19 mouse cellular contexts compared by ENCODE assay signal in the genomic region with DNA sequence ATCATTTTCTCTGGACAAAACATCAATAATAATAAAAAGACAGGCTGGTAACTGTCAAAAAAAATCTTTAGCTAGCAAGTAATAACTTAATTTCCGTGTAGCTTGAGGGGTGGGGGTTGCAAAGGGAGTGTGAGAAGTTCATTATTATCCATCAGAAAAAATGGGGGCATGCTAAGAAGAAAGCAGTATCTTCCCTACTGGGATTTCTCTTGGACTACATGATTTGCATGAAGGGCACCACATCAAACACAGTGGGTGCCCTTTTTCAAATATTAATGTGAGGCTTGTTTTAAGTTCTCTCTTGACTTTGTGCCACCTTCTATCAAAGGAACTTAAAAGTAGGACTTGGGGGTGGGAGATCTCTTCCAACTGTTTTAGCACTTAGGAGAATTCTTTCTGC.
DNase-seq lines count a peak whose midpoint lies in the region; ATAC-seq and TF ChIP-seq lines count a peak whose summit lies in the region.
"Had no signal": no experiment of that assay in that cellular context is flagged by ENCODE, and none has a peak within 500 bp of the region (broad histone marks: within the 10 kb centered on the region; RNA-seq: fewer than 3 reads in every experiment).

No protein-coding gene starts in this region.

- TF ChIP-seq CTCF in midbrain, postnatal 0 days (IDR thresholded peaks at IDR 0.05), result no peak
- no peak for TF ChIP-seq CTCF in brain, embryonic 14.5 days (IDR thresholded peaks at IDR 0.05; ENCODE audit: borderline replicate concordance, extremely low read depth, insufficient read depth, insufficient read length)

- no peak overlapping the region for H3K27ac ChIP-seq in midbrain, embryonic 12.5 days (replicated peaks)
- H3K27ac ChIP-seq in midbrain, postnatal 0 days (ENCODE audit: low read depth, low read length), result no peak overlapping the region
- no peak overlapping the region for H3K27ac ChIP-seq in midbrain, embryonic 15.5 days
- H3K27ac ChIP-seq in midbrain, embryonic 11.5 days (ENCODE audit: low read depth, low read length), result no peak overlapping the region
- H3K27ac ChIP-seq in limb, embryonic 10.5 days, result no peak overlapping the region
- H3K27ac ChIP-seq: embryonic facial prominence, embryonic 10.5 days; embryonic facial prominence, embryonic 12.5 days; forebrain, embryonic 12.5 days; forebrain, embryonic 15.5 days had no signal

- no peak overlapping the region for H3K4me3 ChIP-seq in midbrain, embryonic 12.5 days
- H3K4me3 ChIP-seq in midbrain, postnatal 0 days (ENCODE audit: low read depth, low read length), result no peak overlapping the region
- no peak overlapping the region for H3K4me3 ChIP-seq in midbrain, embryonic 15.5 days
- H3K4me3 ChIP-seq in midbrain, embryonic 11.5 days (ENCODE audit: low read depth, low read length), result no peak overlapping the region
- H3K4me3 ChIP-seq in limb, embryonic 10.5 days, result no peak overlapping the region
- H3K4me3 ChIP-seq: embryonic facial prominence, embryonic 10.5 days; embryonic facial prominence, embryonic 12.5 days; forebrain, embryonic 12.5 days; forebrain, embryonic 15.5 days had no signal

- H3K4me2 ChIP-seq in midbrain, embryonic 12.5 days (replicated peaks), result no peak overlapping the region
- H3K4me2 ChIP-seq in midbrain, postnatal 0 days (ENCODE audit: low read depth, low read length, poor library complexity, severe bottlenecking), result no peak overlapping the region
- no peak overlapping the region for H3K4me2 ChIP-seq in midbrain, embryonic 15.5 days
- H3K4me2 ChIP-seq in midbrain, embryonic 11.5 days, result no peak overlapping the region
- H3K4me2 ChIP-seq: embryonic facial prominence, embryonic 12.5 days; forebrain, embryonic 12.5 days; forebrain, embryonic 15.5 days had no signal

- ATAC-seq in midbrain, embryonic 12.5 days (ENCODE audit: low FRiP score, low read depth), result peak; percentile 54; the same call in 1 of the 2 replicates
- no peak for ATAC-seq in midbrain, postnatal 0 days (ENCODE audit: low FRiP score)
- peak; percentile 63 for ATAC-seq in midbrain, embryonic 15.5 days (replicated peaks)
- ATAC-seq in midbrain, embryonic 11.5 days (ENCODE audit: low FRiP score), result no peak
- ATAC-seq: forebrain, embryonic 15.5 days; forebrain, postnatal 0 days had no signal

- no peak overlapping the region for H3K9ac ChIP-seq in midbrain, embryonic 12.5 days (replicated peaks)
- H3K9ac ChIP-seq in midbrain, postnatal 0 days (replicated peaks; ENCODE audit: low read length, poor library complexity, severe bottlenecking), result no peak overlapping the region
- no peak overlapping the region for H3K9ac ChIP-seq in midbrain, embryonic 15.5 days
- H3K9ac ChIP-seq in midbrain, embryonic 11.5 days (ENCODE audit: low read length), result no peak overlapping the region
- H3K9ac ChIP-seq: embryonic facial prominence, embryonic 12.5 days; forebrain, embryonic 12.5 days; forebrain, embryonic 15.5 days; forebrain, postnatal 0 days had no signal

- WGBS in midbrain, embryonic 12.5 days, result 61% methylated on average over 1 of the region's 1 CpGs
- 40% methylated on average over 1 of the region's 1 CpGs for WGBS in midbrain, postnatal 0 days
- 48% methylated on average over 1 of the region's 1 CpGs for WGBS in midbrain, embryonic 15.5 days
- 58% methylated on average over 1 of the region's 1 CpGs for WGBS in midbrain, embryonic 11.5 days
- 78% methylated on average over 1 of the region's 1 CpGs for WGBS in limb, embryonic 10.5 days

- H3K4me1 ChIP-seq in midbrain, embryonic 12.5 days, result no peaks in the 10 kb centered on the region
- no peaks in the 10 kb centered on the region for H3K4me1 ChIP-seq in midbrain, postnatal 0 days (ENCODE audit: insufficient read depth, low read length)
- no peaks in the 10 kb centered on the region for H3K4me1 ChIP-seq in midbrain, embryonic 15.5 days
- no peaks in the 10 kb centered on the region for H3K4me1 ChIP-seq in midbrain, embryonic 11.5 days (ENCODE audit: control insufficient read depth, insufficient read depth, low read length)
- H3K4me1 ChIP-seq in limb, embryonic 10.5 days, result no peaks in the 10 kb centered on the region
- H3K4me1 ChIP-seq: embryonic facial prominence, embryonic 10.5 days; embryonic facial prominence, embryonic 12.5 days; forebrain, embryonic 12.5 days; forebrain, embryonic 15.5 days had no signal

- no peaks in the 10 kb centered on the region for H3K9me3 ChIP-seq in midbrain, embryonic 12.5 days
- no peaks in the 10 kb centered on the region for H3K9me3 ChIP-seq in midbrain, postnatal 0 days (ENCODE audit: low read length)
- H3K9me3 ChIP-seq in midbrain, embryonic 15.5 days, result no peaks in the 10 kb centered on the region
- H3K9me3 ChIP-seq in midbrain, embryonic 11.5 days (ENCODE audit: control insufficient read depth, low read length), result no peaks in the 10 kb centered on the region
- H3K9me3 ChIP-seq in limb, embryonic 10.5 days (replicated peaks), result no peaks in the 10 kb centered on the region
- H3K9me3 ChIP-seq: embryonic facial prominence, embryonic 10.5 days; embryonic facial prominence, embryonic 12.5 days; forebrain, embryonic 12.5 days; forebrain, embryonic 15.5 days had no signal

- no peaks in the 10 kb centered on the region for H3K27me3 ChIP-seq in midbrain, embryonic 12.5 days
- no peaks in the 10 kb centered on the region for H3K27me3 ChIP-seq in midbrain, postnatal 0 days (ENCODE audit: insufficient read depth, low read length)
- no peaks in the 10 kb centered on the region for H3K27me3 ChIP-seq in midbrain, embryonic 15.5 days (replicated peaks)
- H3K27me3 ChIP-seq in midbrain, embryonic 11.5 days (ENCODE audit: control insufficient read depth, insufficient read depth, low read length), result no peaks in the 10 kb centered on the region
- H3K27me3 ChIP-seq in limb, embryonic 10.5 days (ENCODE audit: low read depth, poor library complexity, severe bottlenecking), result no peaks in the 10 kb centered on the region
- H3K27me3 ChIP-seq: embryonic facial prominence, embryonic 12.5 days; forebrain, embryonic 12.5 days; forebrain, embryonic 15.5 days had no signal

- no peaks in the 10 kb centered on the region for H3K36me3 ChIP-seq in midbrain, embryonic 12.5 days
- H3K36me3 ChIP-seq in midbrain, postnatal 0 days (ENCODE audit: insufficient read depth, low read length), result no peaks in the 10 kb centered on the region
- no peaks in the 10 kb centered on the region for H3K36me3 ChIP-seq in midbrain, embryonic 15.5 days (replicated peaks)
- H3K36me3 ChIP-seq in midbrain, embryonic 11.5 days (ENCODE audit: control insufficient read depth, insufficient read depth, low read length), result no peaks in the 10 kb centered on the region
- no peaks in the 10 kb centered on the region for H3K36me3 ChIP-seq in limb, embryonic 10.5 days
- H3K36me3 ChIP-seq: embryonic facial prominence, embryonic 10.5 days; embryonic facial prominence, embryonic 12.5 days; forebrain, embryonic 12.5 days; forebrain, embryonic 15.5 days had no signal

- DNase-seq in midbrain, postnatal 0 days (ENCODE audit: low spot score), result no peak
- no peak for DNase-seq in midbrain, embryonic 11.5 days (ENCODE audit: low spot score, missing footprints)
- peak; percentile 56 for DNase-seq in brain, embryonic 14.5 days (ENCODE audit: low read depth)
- DNase-seq in limb, embryonic 10.5 days (ENCODE audit: low spot score), result no peak
- DNase-seq: adrenal gland, adult 2 months; adrenal gland, postnatal 10 days; adrenal gland, postnatal 25 days; cerebellum, adult 11-12 months; cerebellum, adult 2 months; cerebellum, adult 9-10 months; cerebellum, postnatal 10 days; cerebellum, postnatal 25 days; forebrain, postnatal 0 days had no signal

- no peak for TF ChIP-seq POLR2A in brain, embryonic 14.5 days (IDR thresholded peaks at IDR 0.05; ENCODE audit: borderline replicate concordance, extremely low read depth, insufficient read depth, insufficient read length, poor library complexity, severe bottlenecking)

Comparison
In these comparisons a context has a peak if more than half of its experiments do, and no peak if none do; other contexts are left out.
1. ATAC-seq: peak in midbrain, embryonic 12.5 days (single experiment) and midbrain, embryonic 15.5 days (single experiment); none in midbrain, postnatal 0 days (single experiment) and midbrain, embryonic 11.5 days (single experiment).